Mouse (Mus musculus) midbrain, embryonic 12.5 days (tissue): ENCODE results near the gene Igdcc3. TPM values are rescaled to one million over a fixed set of nuclear protein-coding genes. Genes with fewer than 3 reads are reported as not detected.

ENCODE experiments used
- ATAC-seq: fragments of 200-750 bp; cut with Nextera tagmentation; 2 replicates; pipeline ENCODE4 v1.8.0; 2017; ENCODE audit warnings: low read depth, moderate TSS enrichment, moderate library complexity; ENCODE audit not compliant: low FRiP score
- H3K27ac ChIP-seq: fragments of 300-500 bp; sonication (generic); replicated peaks from 2 replicates; pipeline ENCODE4 v1.5.1; 2016; ENCODE audit warnings: mild to moderate bottlenecking
- H3K27me3 ChIP-seq: fragments of 300-500 bp; sonication (generic); 2 replicates; pipeline ENCODE4 v1.6.1; 2016; ENCODE audit warnings: mild to moderate bottlenecking
- H3K36me3 ChIP-seq: fragments of 300-500 bp; sonication (generic); 2 replicates; pipeline ENCODE4 v1.6.1; 2016
- H3K4me1 ChIP-seq: fragments of 300-500 bp; sonication (generic); 2 replicates; pipeline ENCODE4 v1.6.1; 2016
- H3K4me2 ChIP-seq: fragments of 300-500 bp; sonication (generic); replicated peaks from 2 replicates; pipeline ENCODE4 v1.6.1; 2016; ENCODE audit warnings: mild to moderate bottlenecking, moderate library complexity
- H3K4me3 ChIP-seq: fragments of 300-500 bp; sonication (generic); 2 replicates; pipeline ENCODE4 v1.5.1; 2016; ENCODE audit warnings: mild to moderate bottlenecking
- H3K9ac ChIP-seq: fragments of 300-500 bp; sonication (generic); replicated peaks from 2 replicates; pipeline ENCODE4 v1.6.1; 2016; ENCODE audit warnings: mild to moderate bottlenecking, moderate library complexity
- H3K9me3 ChIP-seq: fragments of 300-500 bp; sonication (generic); 2 replicates; pipeline ENCODE4 v1.6.1; 2016; ENCODE audit warnings: mild to moderate bottlenecking
- WGBS: fragments of 180-500 bp; shearing (Covaris S2); methylation state at CpG from one replicate; pipeline ENCODE4 v1.1.7; 2016; 5-methylcytosine and 5-hydroxymethylcytosine counted together
- polyA plus RNA-seq: library from polyadenylated mRNA; unstranded; fragments of >200 nt; fragmentation: Nextera tagmentation; extraction: Ambion mirVana; gene quantifications from 2 replicates; pipeline ENCODE4 v1.2.1, GENCODE M21; 2016

Gene Igdcc3
- polyA plus RNA-seq, 1 experiment from 2014 or later = 62.1 TPM

- peaks cover 67% of the 10 kb centered on the region for H3K4me1 ChIP-seq
- peak overlapping the region; percentile 98 for H3K27ac ChIP-seq
- H3K9me3 ChIP-seq = no peaks in the 10 kb centered on the region
- peak overlapping the region; percentile 77 for H3K4me2 ChIP-seq
- 0% methylated on average over 17 of the region's 17 CpGs for WGBS
- peak overlapping the region; percentile 90 for H3K4me3 ChIP-seq
- H3K27me3 ChIP-seq = peaks cover 4% of the 10 kb centered on the region; the same call in 1 of the 2 replicates
- peak; percentile 32; the same call in 1 of the 2 replicates for ATAC-seq
- H3K9ac ChIP-seq = peak overlapping the region; percentile 98
- H3K36me3 ChIP-seq = peaks cover 36% of the 10 kb centered on the region
Measured at GRCm38 (mm10) chr9:65141976-65142318, 958 bp downstream of the Igdcc3 start.

DNA sequence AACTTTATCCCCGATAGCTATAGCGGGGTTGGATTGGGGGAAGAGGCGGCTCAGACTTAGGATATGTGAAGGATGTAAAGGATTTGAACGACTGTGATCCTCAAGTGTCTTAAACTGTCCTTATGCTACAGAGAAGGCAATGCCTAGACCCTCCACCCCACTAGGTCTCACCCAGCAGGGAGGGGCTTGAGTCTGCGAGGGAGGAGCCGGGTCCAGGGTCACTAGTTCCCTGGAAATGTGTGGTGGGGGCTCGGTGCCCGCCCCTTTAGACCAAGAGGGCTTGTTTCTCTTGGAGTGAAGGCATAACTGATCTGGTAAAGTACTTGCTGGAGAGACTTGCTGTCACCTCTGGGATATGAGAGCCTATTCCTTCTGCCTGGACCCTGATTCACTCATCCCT lies 1.4 kb downstream of the Igdcc3 start:
- H3K4me2 ChIP-seq = peak overlapping the region; percentile 77
- H3K9me3 ChIP-seq = no peaks in the 10 kb centered on the region
- peaks cover 69% of the 10 kb centered on the region for H3K4me1 ChIP-seq
- H3K9ac ChIP-seq = peak overlapping the region; percentile 98
- H3K27me3 ChIP-seq = peaks cover 4% of the 10 kb centered on the region; the same call in 1 of the 2 replicates
- ATAC-seq = peak; percentile 53; the same call in 1 of the 2 replicates
- H3K36me3 ChIP-seq = peaks cover 38% of the 10 kb centered on the region
- WGBS = under 1% methylated on average over 8 of the region's 8 CpGs
- H3K27ac ChIP-seq = peak overlapping the region; percentile 98
- H3K4me3 ChIP-seq = peak overlapping the region; percentile 90

DNA sequence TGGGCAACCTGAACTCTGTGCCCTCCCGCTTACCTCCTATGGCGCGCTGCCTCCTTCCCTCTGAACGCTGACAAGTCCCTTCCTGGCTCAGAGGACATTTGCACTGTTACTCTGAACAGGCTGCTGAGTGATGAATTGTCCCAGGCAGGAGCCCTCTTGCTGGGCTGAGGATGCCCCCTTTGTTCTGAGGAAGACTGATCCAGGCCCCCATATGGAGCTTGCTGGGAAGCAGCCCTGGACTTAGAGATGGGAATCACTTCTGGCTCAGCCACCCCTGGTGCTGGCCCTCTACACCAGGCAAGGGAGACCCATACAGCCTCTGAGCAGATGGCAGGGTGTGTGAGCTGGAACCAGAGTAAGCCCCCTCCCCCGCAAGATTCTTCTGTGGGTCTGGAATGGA lies 5.0 kb downstream of the Igdcc3 start:
- Histone ChIP-seq H3K4me2 (peak overlapping the region; percentile 77), H3K27me3 (no peaks in the 10 kb centered on the region), H3K4me3 (peak overlapping the region; percentile 13; the same call in 1 of the 2 replicates), H3K9me3 (no peaks in the 10 kb centered on the region), H3K4me1 (peaks cover 82% of the 10 kb centered on the region), H3K27ac (peak overlapping the region; percentile 64), H3K36me3 (peaks cover 74% of the 10 kb centered on the region), H3K9ac (peak overlapping the region; percentile 35)
- WGBS = 51% methylated on average over 5 of the region's 5 CpGs
- no peak for ATAC-seq

GRCm38 (mm10) chr9:65148507-65148906 lies 7.5 kb downstream of the Igdcc3 start:
- no peak for ATAC-seq
- Histone ChIP-seq H3K27ac (peak overlapping the region; percentile 64), H3K4me3 (no peak overlapping the region), H3K9ac (no peak overlapping the region), H3K36me3 (peaks cover 81% of the 10 kb centered on the region), H3K4me2 (no peak overlapping the region), H3K9me3 (no peaks in the 10 kb centered on the region), H3K4me1 (peaks cover 90% of the 10 kb centered on the region), H3K27me3 (no peaks in the 10 kb centered on the region)
- 81% methylated on average over 7 of the region's 7 CpGs for WGBS

GRCm38 (mm10) chr9:65152711-65153330 lies 11.8 kb downstream of the Igdcc3 start:
- WGBS = 11% methylated on average over 6 of the region's 6 CpGs
- peaks cover 57% of the 10 kb centered on the region for H3K36me3 ChIP-seq
- ATAC-seq = no peak
- H3K27me3 ChIP-seq = no peaks in the 10 kb centered on the region
- peak overlapping the region; percentile 13; the same call in 1 of the 2 replicates for H3K4me3 ChIP-seq
- peak overlapping the region; percentile 96 for H3K27ac ChIP-seq
- H3K4me1 ChIP-seq = peaks cover 93% of the 10 kb centered on the region
- H3K9me3 ChIP-seq = no peaks in the 10 kb centered on the region
- peak overlapping the region; percentile 46 for H3K9ac ChIP-seq
- peak overlapping the region; percentile 35 for H3K4me2 ChIP-seq

- WGBS = 5% methylated on average over 5 of the region's 5 CpGs
- ATAC-seq = peak; percentile 88
- peaks cover 93% of the 10 kb centered on the region for H3K4me1 ChIP-seq
- H3K4me2 ChIP-seq = peak overlapping the region; percentile 35
- peak overlapping the region; percentile 13; the same call in 1 of the 2 replicates for H3K4me3 ChIP-seq
- H3K9ac ChIP-seq = peak overlapping the region; percentile 46
- H3K27ac ChIP-seq = peak overlapping the region; percentile 96
- H3K27me3 ChIP-seq = no peaks in the 10 kb centered on the region
- no peaks in the 10 kb centered on the region for H3K9me3 ChIP-seq
- peaks cover 52% of the 10 kb centered on the region for H3K36me3 ChIP-seq
Measured at GRCm38 (mm10) chr9:65153331-65153711, 12.3 kb downstream of the Igdcc3 start.

GRCm38 (mm10) chr9:65154692-65155455 lies 13.9 kb downstream of the Igdcc3 start:
- H3K9ac ChIP-seq = peak overlapping the region; percentile 46
- no peaks in the 10 kb centered on the region for H3K9me3 ChIP-seq
- peak overlapping the region; percentile 96 for H3K27ac ChIP-seq
- no peak overlapping the region for H3K4me2 ChIP-seq
- ATAC-seq = no peak
- 69% methylated on average over 9 of the region's 9 CpGs for WGBS
- H3K4me1 ChIP-seq = peaks cover 90% of the 10 kb centered on the region
- H3K36me3 ChIP-seq = peaks cover 42% of the 10 kb centered on the region
- no peaks in the 10 kb centered on the region for H3K27me3 ChIP-seq
- no peak overlapping the region for H3K4me3 ChIP-seq

GRCm38 (mm10) chr9:65156604-65157003 lies 15.6 kb downstream of the Igdcc3 start:
- Histone ChIP-seq H3K4me2 (peak overlapping the region; percentile 34), H3K4me1 (peaks cover 94% of the 10 kb centered on the region), H3K27me3 (no peaks in the 10 kb centered on the region), H3K9ac (peak overlapping the region; percentile 39; the same call in 1 of the 2 replicates), H3K9me3 (no peaks in the 10 kb centered on the region), H3K4me3 (no peak overlapping the region), H3K36me3 (peaks cover 26% of the 10 kb centered on the region), H3K27ac (peak overlapping the region; percentile 96)
- 11% methylated on average over 8 of the region's 8 CpGs for WGBS
- no peak for ATAC-seq

DNA sequence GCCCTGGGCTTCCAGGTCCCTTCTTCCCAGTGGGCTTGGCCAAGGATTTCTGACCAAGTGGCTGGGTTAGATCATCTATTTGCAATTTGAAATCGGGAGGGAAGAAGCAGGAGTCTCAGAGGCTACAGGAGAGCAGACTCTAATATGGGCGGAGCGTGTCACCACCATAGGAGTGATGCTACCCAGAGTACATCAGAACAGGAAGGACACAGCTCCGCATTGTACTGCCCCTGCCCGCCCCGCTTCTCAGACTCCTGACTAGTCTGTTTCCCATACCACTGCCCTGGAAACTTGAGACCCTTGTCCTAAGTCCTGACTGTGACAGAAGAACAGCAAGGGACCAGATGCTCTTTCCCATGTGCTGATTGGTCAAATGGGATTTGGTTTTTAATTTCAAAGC lies 16.6 kb downstream of the Igdcc3 start:
- Histone ChIP-seq H3K27ac (peak overlapping the region; percentile 96), H3K27me3 (no peaks in the 10 kb centered on the region), H3K36me3 (peaks cover 21% of the 10 kb centered on the region), H3K4me3 (no peak overlapping the region), H3K4me2 (peak overlapping the region; percentile 34; the same call in 1 of the 2 replicates), H3K4me1 (peaks cover 95% of the 10 kb centered on the region), H3K9ac (no peak overlapping the region), H3K9me3 (no peaks in the 10 kb centered on the region)
- 31% methylated on average over 6 of the region's 6 CpGs for WGBS
- ATAC-seq = no peak

DNA sequence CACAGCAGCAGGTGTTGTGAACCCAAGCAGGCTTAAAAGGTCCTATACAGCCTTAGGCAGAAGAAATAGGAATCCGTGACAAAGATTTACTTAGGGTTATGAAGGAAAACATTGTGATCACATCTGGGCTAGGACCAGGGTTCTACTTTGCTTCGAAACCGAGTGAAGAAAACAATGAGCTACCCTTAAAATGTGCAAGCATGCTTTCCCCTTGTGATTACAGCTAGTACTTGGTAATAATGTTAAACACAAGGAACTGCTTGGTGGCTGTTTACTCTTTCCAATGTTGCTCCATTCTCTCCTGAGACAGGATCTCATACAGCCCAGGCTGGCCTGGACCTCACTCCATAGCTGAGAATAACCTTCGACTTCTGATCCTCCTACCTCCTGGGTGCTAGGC lies 20.2 kb downstream of the Igdcc3 start:
- H3K36me3 ChIP-seq = peaks cover 18% of the 10 kb centered on the region
- H3K4me2 ChIP-seq = peak overlapping the region; percentile 65
- ATAC-seq = no peak
- no peaks in the 10 kb centered on the region for H3K27me3 ChIP-seq
- peak overlapping the region; percentile 8; the same call in 1 of the 2 replicates for H3K9ac ChIP-seq
- WGBS = 12% methylated on average over 4 of the region's 4 CpGs
- H3K4me1 ChIP-seq = peaks cover 84% of the 10 kb centered on the region
- peak overlapping the region; percentile 98 for H3K27ac ChIP-seq
- H3K9me3 ChIP-seq = no peaks in the 10 kb centered on the region
- H3K4me3 ChIP-seq = no peak overlapping the region

GRCm38 (mm10) chr9:65161881-65162280 lies 20.9 kb downstream of the Igdcc3 start:
- peaks cover 82% of the 10 kb centered on the region for H3K4me1 ChIP-seq
- peak overlapping the region; percentile 98 for H3K27ac ChIP-seq
- no peaks in the 10 kb centered on the region for H3K9me3 ChIP-seq
- 4% methylated on average over 8 of the region's 8 CpGs for WGBS
- H3K4me2 ChIP-seq = peak overlapping the region; percentile 65
- H3K4me3 ChIP-seq = 0 out of 2 replicates have a peak overlapping the region, but pooled peaks have one; percentile 40
- peak overlapping the region; percentile 66; the same call in 1 of the 2 replicates for H3K9ac ChIP-seq
- H3K36me3 ChIP-seq = peaks cover 18% of the 10 kb centered on the region
- ATAC-seq = no peak
- no peaks in the 10 kb centered on the region for H3K27me3 ChIP-seq
